Mouse (Mus musculus) gastrocnemius, postnatal 14 days (tissue): ENCODE data around the gene Hist1h2ad. TPM values are rescaled to one million over a fixed set of nuclear protein-coding genes. Genes with fewer than 3 reads are reported as not detected.
A peak's percentile ranks its signal among the peaks of the same experiment; 100 is the strongest.
"Not testable (repeated sequence)": the region's sequence is repeated elsewhere in the genome, so short reads cannot be mapped to it uniquely, and the experiment has no call there.

ENCODE experiments used
- DNase-seq: peaks from one replicate; pipeline ENCODE4 v3.0.0; 2021; ENCODE audit warnings: mixed read lengths
- intact Hi-C: fragments of 180-260 bp; cut with DNase I; formaldehyde crosslinking; loops from one replicate; pipeline ENCODE4 v1.15.1; 2025; ENCODE audit warnings: low total_unique reads
- total RNA-seq, 2 experiments: library from RNA; stranded (reverse); gene quantifications; 2 replicates each; pipeline ENCODE4 v1.2.3; 2021

Hist1h2ad gene
- total RNA-seq, 2 experiments from 2014 or later, result 13.9 to 14.8 TPM

DNA sequence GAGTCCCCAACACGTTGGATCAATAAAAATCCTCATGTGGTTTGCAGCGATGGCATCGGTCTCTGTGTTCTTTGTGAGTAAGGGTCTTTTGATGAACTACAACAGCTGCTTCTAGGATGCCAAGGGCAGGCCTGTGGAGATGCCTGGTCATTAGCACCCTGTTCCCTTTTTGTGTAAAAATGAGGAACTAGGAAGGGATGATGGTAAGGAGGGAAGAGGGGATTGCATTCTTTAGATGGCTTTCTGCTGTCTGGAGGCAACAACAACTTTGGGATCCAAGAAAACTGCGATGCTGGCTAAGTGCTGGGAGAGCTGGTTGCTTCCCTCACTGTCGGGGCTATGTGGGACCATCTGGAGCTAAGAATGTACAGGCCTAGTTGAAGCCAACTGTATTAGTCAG, 35.9 kb upstream of the Hist1h2ad start:
- intact Hi-C loops, result no loop called here
- DNase-seq, result no peak

GRCm38 (mm10) chr13:23539821-23540220, 34.4 kb upstream of the Hist1h2ad start:
- DNase-seq, intact Hi-C loops: not testable (repeated sequence)

DNA sequence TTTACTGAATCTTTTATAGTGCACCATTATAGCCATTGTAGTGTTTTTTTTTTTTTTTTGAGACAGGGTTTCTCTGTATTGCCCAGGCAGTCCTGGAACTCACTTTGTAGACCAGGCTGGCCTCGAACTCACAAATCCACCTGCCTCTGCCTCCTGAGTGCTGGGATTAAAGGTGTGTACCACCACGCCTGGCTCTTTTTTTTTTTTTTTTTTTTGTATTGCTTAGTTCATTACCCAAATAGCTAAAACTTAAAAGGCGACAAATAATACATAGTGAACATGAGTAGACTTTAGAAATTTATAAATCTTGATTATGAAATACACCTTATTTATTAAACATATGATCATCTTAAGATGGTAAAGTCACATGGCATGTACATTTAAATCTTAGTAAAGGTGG, 32.7 kb upstream of the Hist1h2ad start:
- intact Hi-C loops, result no loop called here
- DNase-seq, result no peak

GRCm38 (mm10) chr13:23542225-23542980, 31.8 kb upstream of the Hist1h2ad start:
- DNase-seq, result not testable (repeated sequence)

GRCm38 (mm10) chr13:23542999-23543607, 31.1 kb upstream of the Hist1h2ad start, which contains the start of gene Hist1h2bh:
Gene Hist1h2bh, minus strand, starts transcription at chr13:23543392.
- intact Hi-C loops, result not testable (repeated sequence)
- peak; percentile 24 for DNase-seq

More at GRCm38 (mm10) chr13:23542225-23542980, 31.8 kb upstream of the Hist1h2ad start:
- intact Hi-C loops, result not testable (repeated sequence)

GRCm38 (mm10) chr13:23543965-23544786, 30.0 kb upstream of the Hist1h2ad start, which contains the start of gene Hist1h3f:
Gene Hist1h3f, plus strand, starts transcription at chr13:23544052.
- intact Hi-C loops, result no loop called here
- peak; percentile 26 for DNase-seq

GRCm38 (mm10) chr13:23544787-23545120, 29.4 kb upstream of the Hist1h2ad start:
- DNase-seq, intact Hi-C loops: not testable (repeated sequence)

- intact Hi-C loops, result no loop called here
- DNase-seq, result no peak
These were observed 27.5 kb upstream of the Hist1h2ad start for GRCm38 (mm10) chr13:23546694-23547093.

DNA sequence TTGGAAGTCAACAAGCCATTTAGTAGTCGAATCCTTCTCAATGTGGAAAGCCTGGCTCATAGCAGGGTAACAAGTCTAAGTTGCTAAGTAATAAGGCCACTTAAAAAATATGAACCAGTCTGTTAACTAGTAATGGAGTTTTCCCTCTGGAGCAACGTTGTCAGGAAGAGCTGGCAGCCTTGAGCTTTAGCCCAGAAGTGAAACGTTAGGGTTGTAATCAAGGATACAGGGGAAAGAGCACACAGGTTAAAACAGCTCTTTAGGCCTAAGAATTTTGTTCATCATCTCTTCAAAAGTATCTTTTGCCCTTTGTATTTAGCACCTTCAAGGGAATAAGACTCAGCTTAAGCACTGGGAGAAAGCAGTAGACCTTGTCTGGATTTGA, 23.4 kb upstream of the Hist1h2ad start:
- intact Hi-C loops, result no loop called here
- no peak for DNase-seq

- intact Hi-C loops, result not testable (repeated sequence)
- peak; percentile 63 for DNase-seq
These were observed 22.9 kb upstream of the Hist1h2ad start, which contains the start of gene Hist1h4f for GRCm38 (mm10) chr13:23551146-23551834. Gene Hist1h4f, minus strand, starts transcription at chr13:23551648.

GRCm38 (mm10) chr13:23551931-23552914, 22.0 kb upstream of the Hist1h2ad start:
- DNase-seq, result no peak
- intact Hi-C loops, result no loop called here

GRCm38 (mm10) chr13:23552962-23553361, 21.2 kb upstream of the Hist1h2ad start, which contains the start of gene Hist1h1d:
Gene Hist1h1d, plus strand, starts transcription at chr13:23553262.
- intact Hi-C loops, result no loop called here
- DNase-seq, result no peak

GRCm38 (mm10) chr13:23554393-23554792, 19.8 kb upstream of the Hist1h2ad start:
- intact Hi-C loops, result no loop called here
- no peak for DNase-seq

DNA sequence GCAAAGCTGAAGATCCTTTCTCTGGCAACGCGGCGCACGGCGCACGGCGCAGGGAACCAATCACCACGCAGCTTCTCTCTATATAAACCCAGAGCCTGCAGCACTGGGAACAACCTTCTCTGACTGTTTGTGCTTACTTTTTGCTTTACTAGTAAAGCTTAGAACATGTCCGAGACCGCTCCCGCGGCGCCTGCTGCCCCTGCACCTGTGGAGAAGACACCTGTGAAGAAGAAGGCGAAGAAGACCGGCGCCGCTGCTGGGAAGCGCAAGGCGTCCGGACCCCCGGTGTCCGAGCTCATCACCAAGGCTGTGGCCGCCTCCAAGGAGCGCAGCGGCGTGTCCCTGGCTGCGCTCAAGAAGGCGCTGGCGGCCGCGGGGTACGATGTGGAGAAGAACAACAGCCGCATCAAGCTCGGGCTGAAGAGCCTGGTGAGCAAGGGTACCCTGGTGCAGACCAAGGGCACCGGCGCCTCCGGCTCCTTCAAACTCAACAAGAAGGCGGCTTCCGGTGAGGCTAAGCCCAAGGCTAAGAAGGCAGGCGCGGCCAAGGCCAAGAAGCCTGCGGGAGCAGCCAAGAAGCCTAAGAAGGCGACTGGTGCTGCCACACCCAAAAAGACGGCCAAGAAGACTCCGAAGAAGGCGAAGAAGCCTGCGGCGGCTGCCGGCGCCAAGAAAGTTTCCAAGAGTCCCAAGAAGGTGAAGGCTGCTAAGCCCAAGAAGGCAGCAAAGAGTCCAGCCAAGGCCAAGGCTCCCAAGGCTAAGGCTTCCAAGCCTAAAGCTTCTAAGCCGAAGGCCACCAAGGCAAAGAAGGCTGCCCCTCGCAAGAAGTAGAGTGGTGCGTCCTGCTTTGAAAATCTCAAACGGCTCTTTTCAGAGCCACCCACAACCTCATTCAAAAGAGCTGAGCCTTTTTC, 19.0 kb upstream of the Hist1h2ad start:
- intact Hi-C loops, result no loop called here
- peak; percentile 56 for DNase-seq

- peak; percentile 32 for DNase-seq
- intact Hi-C loops, result no loop called here
These were observed 18.3 kb upstream of the Hist1h2ad start for GRCm38 (mm10) chr13:23555839-23556416.

GRCm38 (mm10) chr13:23556906-23557305, 17.3 kb upstream of the Hist1h2ad start:
- no peak for DNase-seq
- intact Hi-C loops, result no loop called here

DNA sequence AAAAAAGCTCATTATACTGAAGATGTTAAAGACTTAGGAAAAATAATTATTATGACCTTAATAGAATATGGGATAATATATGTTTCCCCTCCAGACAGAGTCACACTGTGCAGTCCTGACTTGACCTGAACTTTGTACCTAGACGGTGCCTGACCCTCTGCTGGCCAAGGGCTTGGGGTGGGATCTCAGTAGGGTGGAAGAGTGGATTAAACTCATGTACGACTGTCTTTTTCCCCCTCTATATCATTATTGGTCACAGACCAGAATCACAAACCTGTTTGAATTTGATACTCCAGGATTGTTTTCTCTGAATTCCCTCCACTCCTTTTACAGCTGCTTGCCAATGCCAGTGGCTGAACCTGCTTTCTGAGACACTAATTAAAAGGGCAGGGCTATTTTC, 13.5 kb upstream of the Hist1h2ad start:
- intact Hi-C loops, DNase-seq: not testable (repeated sequence)
